Mouse (Mus musculus): ENCODE data around the gene Gm28635. TPM values are rescaled to one million over a fixed set of nuclear protein-coding genes. Genes with fewer than 3 reads are reported as not detected.

The Gm28635 gene
- polyA plus RNA-seq, 1 experiment from 2014 or later = not detected

- Histone ChIP-seq H3K27ac (ENCODE audit: low read depth, low read length) (no peak overlapping the region), H3K36me3 (ENCODE audit: control insufficient read depth, insufficient read depth, low read length) (peaks cover 11% of the 10 kb centered on the region)
Measured at GRCm38 (mm10) chr2:84599270-84599888, 78.5 kb downstream of the Gm28635 start.

GRCm38 (mm10) chr2:84597123-84597522, 80.7 kb downstream of the Gm28635 start:
- no peaks in the 10 kb centered on the region for H3K9me3 ChIP-seq (ENCODE audit: control insufficient read depth, low read length)
- no peak overlapping the region for H3K4me2 ChIP-seq
- ATAC-seq (replicated peaks; ENCODE audit: low FRiP score) (no peak), DNase-seq (ENCODE audit: low spot score) (no peak)
- no peaks in the 10 kb centered on the region for H3K27me3 ChIP-seq (replicated peaks; ENCODE audit: control insufficient read depth, insufficient read depth, low read length)
- no peaks in the 10 kb centered on the region for H3K4me1 ChIP-seq (replicated peaks; ENCODE audit: control insufficient read depth, insufficient read depth, low read length)
- H3K9ac ChIP-seq (ENCODE audit: low read depth, low read length) = no peak overlapping the region
- 81% methylated on average over 1 of the region's 1 CpGs for WGBS
- H3K36me3 ChIP-seq (ENCODE audit: control insufficient read depth, insufficient read depth, low read length) = peaks cover 6% of the 10 kb centered on the region
- no peak overlapping the region for H3K27ac ChIP-seq (ENCODE audit: low read depth, low read length)
- no peak overlapping the region for H3K4me3 ChIP-seq (ENCODE audit: low read depth, low read length)

More at GRCm38 (mm10) chr2:84599270-84599888, 78.5 kb downstream of the Gm28635 start:
- no peaks in the 10 kb centered on the region for H3K4me1 ChIP-seq (replicated peaks; ENCODE audit: control insufficient read depth, insufficient read depth, low read length)
- H3K9ac ChIP-seq (ENCODE audit: low read depth, low read length) = no peak overlapping the region
- 89% methylated on average over 6 of the region's 6 CpGs for WGBS
- no peak overlapping the region for H3K4me2 ChIP-seq
- no peak; the same call in 1 of the 2 replicates for ATAC-seq (replicated peaks; ENCODE audit: low FRiP score)
- DNase-seq (ENCODE audit: low spot score) = no peak
- no peaks in the 10 kb centered on the region for H3K9me3 ChIP-seq (ENCODE audit: control insufficient read depth, low read length)
- H3K4me3 ChIP-seq (ENCODE audit: low read depth, low read length) = no peak overlapping the region
- H3K27me3 ChIP-seq (replicated peaks; ENCODE audit: control insufficient read depth, insufficient read depth, low read length) = no peaks in the 10 kb centered on the region

GRCm38 (mm10) chr2:84592801-84593200, 85.0 kb downstream of the Gm28635 start:
- no peak for ATAC-seq (replicated peaks; ENCODE audit: low FRiP score)
- WGBS = 74% methylated on average over 8 of the region's 8 CpGs

GRCm38 (mm10) chr2:84585700-84586099, 92.1 kb downstream of the Gm28635 start:
- H3K9me3 ChIP-seq (ENCODE audit: control insufficient read depth, low read length) = no peaks in the 10 kb centered on the region
- H3K4me2 ChIP-seq = no peak overlapping the region
- no peak overlapping the region for H3K4me3 ChIP-seq (ENCODE audit: low read depth, low read length)
- H3K36me3 ChIP-seq (ENCODE audit: control insufficient read depth, insufficient read depth, low read length) = peaks cover 6% of the 10 kb centered on the region
- H3K4me1 ChIP-seq (replicated peaks; ENCODE audit: control insufficient read depth, insufficient read depth, low read length) = no peaks in the 10 kb centered on the region
- ATAC-seq (replicated peaks; ENCODE audit: low FRiP score) (no peak), DNase-seq (ENCODE audit: low spot score) (no peak)
- no peaks in the 10 kb centered on the region for H3K27me3 ChIP-seq (replicated peaks; ENCODE audit: control insufficient read depth, insufficient read depth, low read length)
- no peak overlapping the region for H3K27ac ChIP-seq (ENCODE audit: low read depth, low read length)
- H3K9ac ChIP-seq (ENCODE audit: low read depth, low read length) = no peak overlapping the region
- WGBS = 87% methylated on average over 8 of the region's 8 CpGs

More at GRCm38 (mm10) chr2:84592801-84593200, 85.0 kb downstream of the Gm28635 start:
- Histone ChIP-seq H3K4me2 (no peak overlapping the region), H3K36me3 (ENCODE audit: control insufficient read depth, insufficient read depth, low read length) (peaks cover 6% of the 10 kb centered on the region; the same call in 1 of the 2 replicates), H3K4me3 (ENCODE audit: low read depth, low read length) (no peak overlapping the region), H3K4me1 (replicated peaks; ENCODE audit: control insufficient read depth, insufficient read depth, low read length) (no peaks in the 10 kb centered on the region), H3K9ac (ENCODE audit: low read depth, low read length) (no peak overlapping the region), H3K27ac (ENCODE audit: low read depth, low read length) (no peak overlapping the region), H3K9me3 (ENCODE audit: control insufficient read depth, low read length) (no peaks in the 10 kb centered on the region), H3K27me3 (replicated peaks; ENCODE audit: control insufficient read depth, insufficient read depth, low read length) (no peaks in the 10 kb centered on the region)
- no peak for DNase-seq (ENCODE audit: low spot score)

- no peak overlapping the region for H3K9ac ChIP-seq (ENCODE audit: low read depth, low read length)
- no peaks in the 10 kb centered on the region for H3K9me3 ChIP-seq (ENCODE audit: control insufficient read depth, low read length)
- H3K4me1 ChIP-seq (replicated peaks; ENCODE audit: control insufficient read depth, insufficient read depth, low read length) = no peaks in the 10 kb centered on the region
- peaks cover 7% of the 10 kb centered on the region for H3K36me3 ChIP-seq (ENCODE audit: control insufficient read depth, insufficient read depth, low read length)
- no peaks in the 10 kb centered on the region for H3K27me3 ChIP-seq (replicated peaks; ENCODE audit: control insufficient read depth, insufficient read depth, low read length)
- no peak overlapping the region for H3K27ac ChIP-seq (ENCODE audit: low read depth, low read length)
- H3K4me2 ChIP-seq = no peak overlapping the region
- 73% methylated on average over 5 of the region's 5 CpGs for WGBS
- no peak for DNase-seq (ENCODE audit: low spot score)
- no peak for ATAC-seq (replicated peaks; ENCODE audit: low FRiP score)
- H3K4me3 ChIP-seq (ENCODE audit: low read depth, low read length) = no peak overlapping the region
Measured at GRCm38 (mm10) chr2:84582286-84582685, 95.6 kb downstream of the Gm28635 start.

GRCm38 (mm10) chr2:84581208-84581607, 96.6 kb downstream of the Gm28635 start:
- DNase-seq (ENCODE audit: low spot score) = no peak
- no peak overlapping the region for H3K4me3 ChIP-seq (ENCODE audit: low read depth, low read length)
- no peak overlapping the region for H3K4me2 ChIP-seq
- WGBS = 88% methylated on average over 2 of the region's 3 CpGs
- no peak for ATAC-seq (replicated peaks; ENCODE audit: low FRiP score)
- peaks cover 7% of the 10 kb centered on the region for H3K36me3 ChIP-seq (ENCODE audit: control insufficient read depth, insufficient read depth, low read length)
- H3K4me1 ChIP-seq (replicated peaks; ENCODE audit: control insufficient read depth, insufficient read depth, low read length) = no peaks in the 10 kb centered on the region
- H3K27me3 ChIP-seq (replicated peaks; ENCODE audit: control insufficient read depth, insufficient read depth, low read length) = no peaks in the 10 kb centered on the region
- H3K9ac ChIP-seq (ENCODE audit: low read depth, low read length) = no peak overlapping the region
- no peaks in the 10 kb centered on the region for H3K9me3 ChIP-seq (ENCODE audit: control insufficient read depth, low read length)
- H3K27ac ChIP-seq (ENCODE audit: low read depth, low read length) = no peak overlapping the region

- no peaks in the 10 kb centered on the region for H3K9me3 ChIP-seq (ENCODE audit: control insufficient read depth, low read length)
Measured at GRCm38 (mm10) chr2:84579311-84579710, 98.5 kb downstream of the Gm28635 start.

GRCm38 (mm10) chr2:84574130-84574529, 103.7 kb downstream of the Gm28635 start:
- Histone ChIP-seq H3K4me3 (ENCODE audit: low read depth, low read length) (no peak overlapping the region), H3K27me3 (replicated peaks; ENCODE audit: control insufficient read depth, insufficient read depth, low read length) (no peaks in the 10 kb centered on the region), H3K9me3 (ENCODE audit: control insufficient read depth, low read length) (no peaks in the 10 kb centered on the region), H3K36me3 (ENCODE audit: control insufficient read depth, insufficient read depth, low read length) (peaks cover 3% of the 10 kb centered on the region; the same call in 1 of the 2 replicates), H3K27ac (ENCODE audit: low read depth, low read length) (no peak overlapping the region), H3K4me2 (no peak overlapping the region), H3K9ac (ENCODE audit: low read depth, low read length) (no peak overlapping the region), H3K4me1 (replicated peaks; ENCODE audit: control insufficient read depth, insufficient read depth, low read length) (no peaks in the 10 kb centered on the region)
- DNase-seq (ENCODE audit: low spot score) = no peak
- ATAC-seq (replicated peaks; ENCODE audit: low FRiP score) = no peak
- 86% methylated on average over 4 of the region's 4 CpGs for WGBS

More at GRCm38 (mm10) chr2:84579311-84579710, 98.5 kb downstream of the Gm28635 start:
- peaks cover 3% of the 10 kb centered on the region; the same call in 1 of the 2 replicates for H3K36me3 ChIP-seq (ENCODE audit: control insufficient read depth, insufficient read depth, low read length)
- no peak overlapping the region for H3K4me2 ChIP-seq
- 87% methylated on average over 2 of the region's 2 CpGs for WGBS
- DNase-seq (ENCODE audit: low spot score) = no peak
- H3K27me3 ChIP-seq (replicated peaks; ENCODE audit: control insufficient read depth, insufficient read depth, low read length) = no peaks in the 10 kb centered on the region
- H3K4me3 ChIP-seq (ENCODE audit: low read depth, low read length) = no peak overlapping the region
- H3K4me1 ChIP-seq (replicated peaks; ENCODE audit: control insufficient read depth, insufficient read depth, low read length) = no peaks in the 10 kb centered on the region
- no peak for ATAC-seq (replicated peaks; ENCODE audit: low FRiP score)
- no peak overlapping the region for H3K9ac ChIP-seq (ENCODE audit: low read depth, low read length)
- no peak overlapping the region for H3K27ac ChIP-seq (ENCODE audit: low read depth, low read length)

GRCm38 (mm10) chr2:84556888-84557514, 120.8 kb downstream of the Gm28635 start:
- Histone ChIP-seq H3K4me2 (peak overlapping the region; percentile 43), H3K9me3 (ENCODE audit: control insufficient read depth, low read length) (no peaks in the 10 kb centered on the region), H3K9ac (ENCODE audit: low read depth, low read length) (no peak overlapping the region), H3K36me3 (ENCODE audit: control insufficient read depth, insufficient read depth, low read length) (no peaks in the 10 kb centered on the region), H3K4me3 (ENCODE audit: low read depth, low read length) (peak overlapping the region; percentile 20; the same call in 1 of the 2 replicates), H3K4me1 (replicated peaks; ENCODE audit: control insufficient read depth, insufficient read depth, low read length) (no peaks in the 10 kb centered on the region), H3K27me3 (replicated peaks; ENCODE audit: control insufficient read depth, insufficient read depth, low read length) (no peaks in the 10 kb centered on the region), H3K27ac (ENCODE audit: low read depth, low read length) (no peak overlapping the region)
- no peak for ATAC-seq (replicated peaks; ENCODE audit: low FRiP score)
- no peak for DNase-seq (ENCODE audit: low spot score)
- WGBS = 42% methylated on average over 10 of the region's 10 CpGs

Measured in liver, embryonic 11.5 days (tissue).